Mouse (Mus musculus) right cerebral cortex, postnatal 14 days (tissue): Measurements from ENCODE around the gene Paf1.
A peak's percentile ranks its signal among the peaks of the same experiment; 100 is the strongest.

Experiments
- DNase-seq: peaks from one replicate; pipeline ENCODE4 v3.0.0; 2022

Gene Paf1

GRCm38 (mm10) chr7:28437964-28438363, 45.2 kb downstream of the Paf1 start:
- DNase-seq = no peak

- DNase-seq = no peak
Observed at GRCm38 (mm10) chr7:28438771-28439170, 46.0 kb downstream of the Paf1 start.

GRCm38 (mm10) chr7:28440739-28441138, 48.0 kb downstream of the Paf1 start:
- no peak for DNase-seq

GRCm38 (mm10) chr7:28441776-28442485, 49.2 kb downstream of the Paf1 start:
- no peak for DNase-seq

GRCm38 (mm10) chr7:28442688-28443087, 49.9 kb downstream of the Paf1 start:
- no peak for DNase-seq

- DNase-seq = no peak
Observed at GRCm38 (mm10) chr7:28444344-28444974, 51.7 kb downstream of the Paf1 start.

GRCm38 (mm10) chr7:28446446-28446845, 53.7 kb downstream of the Paf1 start:
- peak; percentile 85 for DNase-seq

- no peak for DNase-seq
Observed at GRCm38 (mm10) chr7:28447101-28447830, 54.5 kb downstream of the Paf1 start.

- no peak for DNase-seq
Observed at GRCm38 (mm10) chr7:28447865-28448820, 55.4 kb downstream of the Paf1 start.
